Mouse (Mus musculus) heart, embryonic 11.5 days (tissue): ENCODE results near the gene Mpp2. TPM values are rescaled to one million over a fixed set of nuclear protein-coding genes. Genes with fewer than 3 reads are reported as not detected.
A peak's percentile ranks its signal among the peaks of the same experiment; 100 is the strongest.

Source experiments
- ATAC-seq: fragments of 200-750 bp; cut with Nextera tagmentation; replicated peaks from 2 replicates; pipeline ENCODE4 v1.8.0; 2017; ENCODE audit warnings: moderate library complexity; ENCODE audit not compliant: insufficient number of reproducible peaks, low FRiP score, low TSS enrichment
- H3K27ac ChIP-seq: fragments of 300-500 bp; sonication (generic); 2 replicates; pipeline ENCODE4 v1.5.1; 2014; ENCODE audit warnings: mild to moderate bottlenecking, low read depth, low read length
- H3K27me3 ChIP-seq: fragments of 300-500 bp; sonication (generic); 2 replicates; pipeline ENCODE4 v1.6.1; 2014; ENCODE audit warnings: mild to moderate bottlenecking, low read length, mixed read lengths; ENCODE audit not compliant: control insufficient read depth, insufficient read depth
- H3K36me3 ChIP-seq: fragments of 300-500 bp; sonication (generic); 2 replicates; pipeline ENCODE4 v1.6.1; 2014; ENCODE audit warnings: mild to moderate bottlenecking, low read length, moderate library complexity, mixed read lengths; ENCODE audit not compliant: control insufficient read depth, insufficient read depth
- H3K4me1 ChIP-seq: fragments of 300-500 bp; sonication (generic); 2 replicates; pipeline ENCODE4 v1.6.1; 2014; ENCODE audit warnings: low read length; ENCODE audit not compliant: control insufficient read depth, insufficient read depth
- H3K4me2 ChIP-seq: fragments of 300-500 bp; sonication (generic); 2 replicates; pipeline ENCODE4 v1.6.1; 2014; ENCODE audit warnings: mild to moderate bottlenecking, moderate library complexity
- H3K4me3 ChIP-seq: fragments of 300-500 bp; sonication (generic); 2 replicates; pipeline ENCODE4 v1.5.1; 2014; ENCODE audit warnings: low read depth, low read length
- H3K9ac ChIP-seq: fragments of 300-500 bp; sonication (generic); 2 replicates; pipeline ENCODE4 v1.6.1; 2014; ENCODE audit warnings: mild to moderate bottlenecking, low read depth, low read length, moderate library complexity
- H3K9me3 ChIP-seq: fragments of 300-500 bp; sonication (generic); replicated peaks from 2 replicates; pipeline ENCODE4 v1.6.1; 2016; ENCODE audit warnings: low read length; ENCODE audit not compliant: control insufficient read depth
- WGBS: fragments of 180-500 bp; shearing (Covaris S2); extraction: QIAGEN DNeasy Blood & Tissue Kit; methylation state at CpG from one replicate; pipeline ENCODE4 v1.1.7; 2014; ENCODE audit not compliant: insufficient replicate concordance; 5-methylcytosine and 5-hydroxymethylcytosine counted together
- polyA plus RNA-seq: library from polyadenylated mRNA; unstranded; fragments of >200 nt; fragmentation: Nextera tagmentation; extraction: Ambion mirVana; gene quantifications from 2 replicates; pipeline ENCODE4 v1.2.1, GENCODE M21; 2014

The Mpp2 gene
- polyA plus RNA-seq, 1 experiment from 2014 or later, result 9.7 TPM

DNA sequence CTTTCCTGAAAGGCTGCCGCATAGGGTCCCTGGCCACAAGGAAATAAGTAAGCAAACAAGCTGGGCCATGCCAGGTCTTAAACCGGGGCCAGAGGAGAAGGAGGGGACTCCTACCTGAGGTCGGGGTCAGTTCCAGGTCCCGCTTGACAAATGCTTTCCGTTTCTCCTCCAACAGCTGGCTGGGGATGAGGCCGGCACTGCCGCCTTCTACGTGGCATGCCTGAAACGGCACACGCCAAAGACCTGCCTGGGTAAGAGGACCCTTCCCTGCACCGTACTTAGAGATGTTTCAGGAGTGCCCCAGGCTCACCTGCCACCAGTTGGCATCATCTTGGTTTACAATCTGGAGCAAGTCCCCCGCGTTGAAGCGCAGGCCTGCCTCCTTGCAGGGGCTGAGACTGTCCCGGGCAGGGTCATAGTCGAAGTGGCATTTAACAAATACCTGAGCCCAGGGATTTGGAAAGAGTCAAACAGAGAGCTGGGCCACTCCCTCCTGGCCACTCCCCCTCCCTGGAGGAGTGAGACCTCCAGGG lies 26.3 kb downstream of the Mpp2 start:
- no peak for ATAC-seq
- H3K27me3 ChIP-seq, result peaks cover 19% of the 10 kb centered on the region
- H3K4me2 ChIP-seq, result peak overlapping the region; percentile 66; the same call in 1 of the 2 replicates
- 29% methylated on average over 16 of the region's 16 CpGs for WGBS
- no peaks in the 10 kb centered on the region for H3K9me3 ChIP-seq
- H3K4me3 ChIP-seq, result no peak overlapping the region
- H3K27ac ChIP-seq, result no peak overlapping the region
- 0 out of 2 replicates have a peak, but pooled peaks cover 2% of the 10 kb centered on the region for H3K36me3 ChIP-seq
- peaks cover 3% of the 10 kb centered on the region; the same call in 1 of the 2 replicates for H3K4me1 ChIP-seq
- no peak overlapping the region for H3K9ac ChIP-seq

DNA sequence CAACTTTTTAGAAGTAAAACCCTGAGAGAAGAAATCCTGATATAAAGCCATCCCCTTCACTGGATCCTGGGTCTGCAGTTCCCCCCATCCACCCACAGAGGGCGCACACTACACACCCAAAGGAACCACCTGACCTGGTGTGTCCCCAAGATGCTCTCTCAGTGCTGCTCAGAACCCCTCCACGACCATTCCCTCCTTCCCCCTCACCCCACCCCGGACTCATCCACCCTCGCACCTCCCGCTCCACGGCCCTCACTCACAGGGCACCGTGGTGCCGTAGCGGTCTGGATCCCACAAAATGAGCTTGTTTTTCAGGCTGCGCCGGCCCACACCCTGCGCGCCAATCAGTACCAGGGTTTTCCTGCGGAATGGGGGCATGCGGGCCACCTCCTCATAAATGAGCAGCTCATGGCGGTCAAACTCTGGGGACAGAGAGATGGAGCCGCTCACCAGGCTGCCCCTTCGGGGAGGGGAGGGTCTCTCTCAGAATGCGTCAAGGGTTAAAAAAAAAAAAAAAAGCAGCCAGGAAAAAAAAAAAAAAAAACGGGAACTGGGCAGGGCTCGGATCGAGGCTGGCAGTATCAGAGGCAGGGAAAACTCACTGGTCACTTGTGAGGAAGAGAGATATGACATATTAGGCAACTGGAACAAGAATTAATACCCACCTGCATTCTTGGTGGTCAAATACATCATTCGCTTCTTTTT lies 26.9 kb downstream of the Mpp2 start:
- peak overlapping the region; percentile 66 for H3K4me2 ChIP-seq
- no peak overlapping the region for H3K27ac ChIP-seq
- 0 out of 2 replicates have a peak, but pooled peaks cover 2% of the 10 kb centered on the region for H3K36me3 ChIP-seq
- H3K9me3 ChIP-seq, result no peaks in the 10 kb centered on the region
- no peak overlapping the region; the same call in 1 of the 2 replicates for H3K9ac ChIP-seq
- WGBS, result 5% methylated on average over 23 of the region's 23 CpGs
- no peak for ATAC-seq
- H3K4me3 ChIP-seq, result peak overlapping the region; percentile 32
- H3K4me1 ChIP-seq, result peaks cover 3% of the 10 kb centered on the region; the same call in 1 of the 2 replicates
- peaks cover 19% of the 10 kb centered on the region for H3K27me3 ChIP-seq

DNA sequence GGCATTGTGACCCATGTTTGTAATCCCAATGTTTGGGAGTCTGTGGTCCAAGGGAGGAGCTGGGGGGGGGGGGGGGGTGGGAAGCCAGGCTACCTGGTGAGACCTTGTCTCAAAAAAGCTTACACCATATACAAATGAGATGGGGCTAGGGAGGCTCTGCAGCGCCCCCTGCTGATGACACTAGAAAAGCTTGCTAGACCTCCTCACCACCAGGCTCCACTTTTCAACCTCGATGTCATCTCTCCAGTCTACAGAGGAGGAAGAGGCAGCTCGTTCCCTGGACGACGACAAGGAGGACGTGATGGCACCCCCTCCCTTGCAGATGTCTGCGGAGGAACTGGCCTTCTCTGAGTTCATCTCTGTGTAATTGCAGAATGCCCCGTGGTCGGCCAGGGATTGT lies 34.5 kb downstream of the Mpp2 start:
- WGBS, result 23% methylated on average over 9 of the region's 9 CpGs
- H3K9me3 ChIP-seq, result no peaks in the 10 kb centered on the region
- no peak overlapping the region for H3K9ac ChIP-seq
- 0 out of 2 replicates have a peak, but pooled peaks cover under 1% of the 10 kb centered on the region for H3K36me3 ChIP-seq
- H3K27me3 ChIP-seq, result peaks cover 4% of the 10 kb centered on the region; the same call in 1 of the 2 replicates
- no peak for ATAC-seq
- H3K4me1 ChIP-seq, result no peaks in the 10 kb centered on the region
- no peak overlapping the region for H3K4me2 ChIP-seq
- H3K4me3 ChIP-seq, result no peak overlapping the region
- no peak overlapping the region for H3K27ac ChIP-seq

DNA sequence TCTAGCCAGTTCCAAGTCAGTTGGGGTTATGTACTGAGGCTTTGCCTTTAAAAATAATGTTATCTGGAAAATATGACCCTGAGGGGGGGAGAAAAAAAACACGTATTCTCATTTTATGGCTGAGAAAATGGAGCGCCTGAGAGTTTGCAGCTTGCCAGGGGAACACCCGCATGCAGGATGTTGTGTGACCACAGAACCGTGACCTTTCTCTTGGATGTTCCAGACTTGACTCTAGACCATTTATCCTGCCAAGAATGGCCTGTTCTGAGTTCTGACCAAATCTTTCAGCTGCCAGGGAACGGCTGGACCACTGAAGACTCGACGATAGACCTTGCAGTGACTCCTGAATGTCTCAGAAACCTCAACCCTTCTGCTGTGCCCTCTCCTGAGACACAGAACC lies 35.1 kb downstream of the Mpp2 start:
- H3K9me3 ChIP-seq, result no peaks in the 10 kb centered on the region
- ATAC-seq, result no peak
- no peak overlapping the region for H3K27ac ChIP-seq
- H3K9ac ChIP-seq, result no peak overlapping the region
- 73% methylated on average over 7 of the region's 7 CpGs for WGBS
- no peaks in the 10 kb centered on the region for H3K36me3 ChIP-seq
- no peak overlapping the region for H3K4me3 ChIP-seq
- no peak overlapping the region for H3K4me2 ChIP-seq
- no peaks in the 10 kb centered on the region for H3K4me1 ChIP-seq
- H3K27me3 ChIP-seq, result no peaks in the 10 kb centered on the region

DNA sequence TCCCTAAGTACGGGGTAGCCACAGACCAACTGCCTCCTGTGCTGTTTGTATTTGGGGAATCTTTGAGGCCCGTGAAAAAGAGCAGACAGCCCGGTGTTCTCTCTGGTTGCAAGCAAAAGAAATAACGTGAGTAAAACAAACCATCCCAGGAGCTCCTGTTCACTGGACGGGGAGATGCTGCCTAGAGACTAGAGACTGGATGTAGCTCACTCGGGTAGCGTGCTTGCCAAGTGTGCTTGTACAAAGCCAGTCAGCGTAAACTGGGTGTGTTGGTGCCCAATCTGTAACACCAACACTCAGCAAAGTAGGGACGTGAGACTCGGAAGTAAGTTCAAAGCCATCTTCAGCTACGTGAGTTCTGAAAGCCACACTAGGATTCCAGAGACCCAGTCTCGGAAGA lies 35.6 kb downstream of the Mpp2 start:
- no peaks in the 10 kb centered on the region for H3K36me3 ChIP-seq
- no peaks in the 10 kb centered on the region for H3K4me1 ChIP-seq
- no peak overlapping the region for H3K4me3 ChIP-seq
- H3K9ac ChIP-seq, result no peak overlapping the region
- H3K4me2 ChIP-seq, result no peak overlapping the region
- no peaks in the 10 kb centered on the region for H3K9me3 ChIP-seq
- H3K27me3 ChIP-seq, result no peaks in the 10 kb centered on the region
- ATAC-seq, result no peak
- H3K27ac ChIP-seq, result peak overlapping the region; percentile 13; the same call in 1 of the 2 replicates
- 80% methylated on average over 12 of the region's 12 CpGs for WGBS

DNA sequence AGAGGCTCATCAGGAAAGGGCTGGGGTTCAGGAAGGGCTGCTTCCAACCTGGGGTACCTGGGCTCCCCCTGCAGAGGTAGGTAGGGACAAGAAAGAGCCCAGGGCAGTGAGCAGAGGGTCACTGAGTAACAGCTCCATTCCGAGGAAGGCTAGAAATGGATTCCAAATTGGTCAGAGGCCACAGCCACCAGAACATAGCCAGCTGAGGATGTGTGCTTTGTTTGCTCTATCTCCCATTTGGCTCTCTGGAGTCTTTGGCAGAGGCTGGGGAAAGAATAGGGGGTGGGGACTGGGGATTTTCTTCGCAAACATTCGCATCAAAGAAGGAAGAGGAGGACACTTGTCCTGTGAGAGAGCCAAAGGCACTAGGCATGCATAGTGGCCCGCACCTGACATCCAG lies 36.4 kb downstream of the Mpp2 start:
- Histone ChIP-seq H3K27me3 (no peaks in the 10 kb centered on the region), H3K4me3 (no peak overlapping the region), H3K9ac (0 out of 2 replicates have a peak overlapping the region, but pooled peaks have one; percentile 28), H3K4me1 (no peaks in the 10 kb centered on the region), H3K36me3 (no peaks in the 10 kb centered on the region), H3K27ac (peak overlapping the region; percentile 13), H3K9me3 (no peaks in the 10 kb centered on the region), H3K4me2 (no peak overlapping the region)
- 38% methylated on average over 4 of the region's 4 CpGs for WGBS
- ATAC-seq, result no peak

DNA sequence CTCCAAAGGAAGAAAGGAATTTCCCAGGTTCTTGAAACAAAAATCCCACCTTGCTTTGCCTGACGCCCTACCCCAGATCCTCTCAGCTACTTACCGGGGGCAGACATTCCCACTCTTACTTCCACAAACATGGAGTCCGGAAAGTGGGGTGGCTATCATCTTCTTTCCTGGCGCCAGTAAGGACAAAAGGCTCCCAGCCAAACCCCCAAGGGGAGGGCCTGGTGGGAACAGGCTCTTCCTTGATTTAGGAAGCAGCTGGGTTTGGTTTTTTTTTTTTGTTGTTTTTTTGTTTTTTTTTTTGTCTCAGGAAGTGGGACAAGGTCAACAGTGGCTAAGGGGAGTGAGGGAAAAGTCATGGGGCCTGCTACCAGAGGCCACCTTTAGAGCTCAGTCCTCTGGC lies 36.8 kb downstream of the Mpp2 start:
- Histone ChIP-seq H3K36me3 (no peaks in the 10 kb centered on the region), H3K27me3 (no peaks in the 10 kb centered on the region), H3K4me1 (no peaks in the 10 kb centered on the region), H3K4me3 (no peak overlapping the region), H3K4me2 (no peak overlapping the region), H3K9me3 (no peaks in the 10 kb centered on the region), H3K9ac (no peak overlapping the region), H3K27ac (peak overlapping the region; percentile 13)
- WGBS, result 45% methylated on average over 4 of the region's 4 CpGs
- ATAC-seq, result no peak

DNA sequence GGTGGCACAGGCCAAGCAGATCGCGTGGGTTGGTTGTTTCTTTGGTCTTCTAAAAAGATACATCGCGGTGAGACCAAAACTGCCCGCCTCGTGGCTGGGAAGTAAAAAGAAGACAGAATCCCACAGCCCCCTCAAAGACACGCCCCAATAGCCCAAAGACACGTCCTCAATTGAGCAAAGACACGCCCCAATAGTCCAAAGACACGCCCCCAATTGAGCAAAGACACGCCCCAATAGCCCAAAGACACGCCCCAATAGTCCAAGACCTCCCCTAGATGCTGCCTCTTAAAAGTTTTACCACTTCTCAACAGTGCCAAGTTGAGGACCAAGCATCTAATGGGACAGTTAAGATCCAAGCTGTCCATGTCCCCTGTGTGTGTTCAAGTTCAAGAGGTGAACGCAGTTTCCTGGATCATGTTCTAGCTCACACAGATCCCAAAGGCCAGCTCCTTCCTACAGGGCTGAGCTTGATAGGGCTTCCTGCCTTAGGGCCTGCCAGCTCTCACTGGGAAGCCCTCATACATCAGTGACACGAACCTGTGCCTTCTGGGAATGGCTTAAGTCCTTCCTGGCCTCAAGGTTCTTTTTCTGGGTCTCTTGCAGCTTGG lies 38.3 kb downstream of the Mpp2 start:
- Histone ChIP-seq H3K9ac (no peak overlapping the region), H3K27ac (no peak overlapping the region), H3K4me1 (no peaks in the 10 kb centered on the region), H3K4me2 (no peak overlapping the region), H3K9me3 (peaks cover 9% of the 10 kb centered on the region), H3K36me3 (no peaks in the 10 kb centered on the region), H3K27me3 (no peaks in the 10 kb centered on the region), H3K4me3 (no peak overlapping the region)
- no peak for ATAC-seq
- WGBS, result 51% methylated on average over 14 of the region's 14 CpGs
